Mouse (Mus musculus) adrenal gland, postnatal 4 days (tissue): ENCODE data around the gene Cybc1. TPM values are rescaled to one million over a fixed set of nuclear protein-coding genes. Genes with fewer than 3 reads are reported as not detected.
A peak's percentile ranks its signal among the peaks of the same experiment; 100 is the strongest.

Experiments used
- DNase-seq, 2 experiments: peaks; one replicate each; pipeline ENCODE4 v3.0.0; 2021 to 2022; ENCODE audit warnings: low spot score in 2 of 2, mixed read lengths in 2 of 2
- total RNA-seq, 2 experiments: library from RNA; stranded (reverse); gene quantifications; 2 replicates each; pipeline ENCODE4 v1.2.3; 2021

Cybc1 gene
- total RNA-seq, 2 experiments from 2014 or later: 27.6 to 28.3 TPM

- DNase-seq: no peak
Observed at GRCm38 (mm10) chr11:121219776-121220175, 9.3 kb downstream of the Cybc1 start.

GRCm38 (mm10) chr11:121216831-121217230 lies 12.3 kb downstream of the Cybc1 start:
- no peak for DNase-seq

- peak; percentile 82 to 95 for DNase-seq
Observed at GRCm38 (mm10) chr11:121204161-121205006, 24.7 kb downstream of the Cybc1 start, which contains the start of the genes Hexdc and Ogfod3. Hexdc (plus strand) TSS chr11:121204433. Ogfod3 (minus strand) TSS chr11:121204711.

GRCm38 (mm10) chr11:121203859-121204160 lies 25.3 kb downstream of the Cybc1 start:
- DNase-seq: no peak

- no peak for DNase-seq
Observed at GRCm38 (mm10) chr11:121201436-121202198, 27.5 kb downstream of the Cybc1 start.

- DNase-seq: no peak
Observed at GRCm38 (mm10) chr11:121200781-121201180, 28.3 kb downstream of the Cybc1 start.

- DNase-seq: no peak
Observed at GRCm38 (mm10) chr11:121199851-121200250, 29.3 kb downstream of the Cybc1 start.

- DNase-seq: no peak
Observed at GRCm38 (mm10) chr11:121198622-121199021, 30.5 kb downstream of the Cybc1 start.

- DNase-seq: no peak
Observed at GRCm38 (mm10) chr11:121193415-121193814, 35.7 kb downstream of the Cybc1 start.

GRCm38 (mm10) chr11:121192742-121193141 lies 36.4 kb downstream of the Cybc1 start:
- no peak for DNase-seq

- DNase-seq: no peak
Observed at GRCm38 (mm10) chr11:121189681-121190080, 39.4 kb downstream of the Cybc1 start.

- DNase-seq: peak in 1 of 2 experiments; percentile 30
Observed at GRCm38 (mm10) chr11:121176285-121177270, 52.5 kb downstream of the Cybc1 start.

GRCm38 (mm10) chr11:121174234-121174633 lies 54.9 kb downstream of the Cybc1 start:
- DNase-seq: no peak

- no peak for DNase-seq
Observed at GRCm38 (mm10) chr11:121173203-121173602, 55.9 kb downstream of the Cybc1 start.

Other genes starting within 250 kb of the Cybc1 start
- 100 to 1,000 TPM; 165 to 166 TPM for gene Csnk1d, start 238.0 kb downstream of the Cybc1 start, total RNA-seq
- gene Cd7, start 189.9 kb downstream of the Cybc1 start, total RNA-seq: under 1 TPM; 0.42 to 0.54 TPM
- under 1 TPM; 0.48 TPM for gene Sectm1b, start 165.8 kb downstream of the Cybc1 start, total RNA-seq
- under 1 TPM in 1 of 2 experiments, not detected in 1; 0.22 TPM for gene Sectm1a, start 148.1 kb downstream of the Cybc1 start, total RNA-seq
- gene Tex19.2, start 110.6 kb downstream of the Cybc1 start, total RNA-seq: not detected
- not detected for gene Tex19.1, start 83.2 kb downstream of the Cybc1 start, total RNA-seq
- gene Uts2r, start 69.1 kb downstream of the Cybc1 start, total RNA-seq: not detected
- gene Hexdc, start 24.9 kb downstream of the Cybc1 start, total RNA-seq: 10 to 100 TPM; 21.9 to 22.5 TPM
- 10 to 100 TPM; 23.6 to 26.0 TPM for gene Ogfod3, start 24.6 kb downstream of the Cybc1 start, total RNA-seq
- gene Narf, start 7.9 kb upstream of the Cybc1 start, total RNA-seq: 10 to 100 TPM; 28.4 to 36.2 TPM
- 10 to 100 TPM; 32.7 to 36.7 TPM for gene Foxk2, start 30.7 kb upstream of the Cybc1 start, total RNA-seq
- gene Wdr45b, start 125.1 kb upstream of the Cybc1 start, total RNA-seq: 10 to 100 TPM; 65.1 to 71.0 TPM
- 1 to 10 TPM; 5.5 to 7.7 TPM for gene Rab40b, start 158.9 kb upstream of the Cybc1 start, total RNA-seq
- 10 to 100 TPM; 14.8 to 16.1 TPM for gene Fn3krp, start 192.1 kb upstream of the Cybc1 start, total RNA-seq
- gene Fn3k, start 205.6 kb upstream of the Cybc1 start, total RNA-seq: 1 to 10 TPM; 5.3 to 5.4 TPM
- gene Tbcd, start 222.6 kb upstream of the Cybc1 start, total RNA-seq: 10 to 100 TPM; 45.0 to 46.3 TPM